Mouse (Mus musculus): ENCODE measurements around the gene Ms4a7.

DNA sequence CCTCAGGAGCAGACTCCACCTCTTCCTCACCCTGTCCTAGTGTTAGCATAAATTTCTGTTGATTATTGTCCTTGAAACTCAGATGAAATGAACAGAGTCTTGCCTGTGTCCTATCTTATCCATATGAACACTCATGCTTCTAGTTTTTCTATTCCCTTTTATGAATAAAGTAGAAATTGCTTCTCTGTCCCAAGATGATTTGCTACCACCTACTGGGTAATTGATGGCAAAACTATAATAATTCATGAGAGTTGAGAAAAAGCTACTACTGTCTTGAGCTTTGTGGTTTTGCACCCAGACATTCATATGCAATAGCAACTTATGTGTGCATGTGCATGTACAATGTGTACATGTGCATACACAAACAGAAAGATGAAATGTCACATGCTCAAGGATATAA, 8.0 kb upstream of the Ms4a7 start:
- TF ChIP-seq CTCF (conservative IDR thresholded peaks at IDR 0.05; ENCODE audit: insufficient read depth, insufficient read length, low read depth, low read length) (no peak), POLR2A (IDR thresholded peaks at IDR 0.05; ENCODE audit: low read depth, low read length) (no peak)
